In genomic region chr4:141420886-141421285, GRCm38 (mm10) we compare ENCODE assay signal across 19 mouse cellular contexts. TPM values are rescaled to one million over a fixed set of nuclear protein-coding genes. Genes with fewer than 3 reads are reported as not detected.
A peak's percentile ranks its signal among the peaks of the same experiment; 100 is the strongest.
DNase-seq lines count a peak whose midpoint lies in the region; ATAC-seq lines count a peak whose summit lies in the region.
"Had no signal": no experiment of that assay in that cellular context is flagged by ENCODE, and none has a peak within 500 bp of the region (broad histone marks: within the 10 kb centered on the region; RNA-seq: fewer than 3 reads in every experiment).

No protein-coding gene starts in this region.

- peak overlapping the region; percentile 70; the same call in 1 of the 2 replicates for H3K9ac ChIP-seq in heart, embryonic 11.5 days (ENCODE audit: low read depth, low read length)
- H3K9ac ChIP-seq in heart, embryonic 13.5 days, result peak overlapping the region; percentile 99
- H3K9ac ChIP-seq in heart, embryonic 16.5 days (ENCODE audit: low read length), result peak overlapping the region; percentile 98
- H3K9ac ChIP-seq in stomach, embryonic 14.5 days (replicated peaks; ENCODE audit: low read depth, low read length), result no peak overlapping the region
- H3K9ac ChIP-seq: hindbrain, embryonic 13.5 days; liver, postnatal 0 days; midbrain, embryonic 12.5 days had no signal

- 22% methylated on average over 9 of the region's 9 CpGs for WGBS in heart, embryonic 11.5 days (ENCODE audit: insufficient replicate concordance)
- WGBS in heart, embryonic 13.5 days, result 16% methylated on average over 9 of the region's 9 CpGs
- WGBS in heart, embryonic 16.5 days, result 21% methylated on average over 9 of the region's 9 CpGs
- 41% methylated on average over 9 of the region's 9 CpGs for WGBS in stomach, embryonic 14.5 days

- 0 out of 2 replicates have a peak, but pooled peaks cover 6% of the 10 kb centered on the region for H3K36me3 ChIP-seq in heart, embryonic 11.5 days (ENCODE audit: control insufficient read depth, insufficient read depth, low read length)
- peaks cover 20% of the 10 kb centered on the region for H3K36me3 ChIP-seq in heart, embryonic 13.5 days
- no peaks in the 10 kb centered on the region for H3K36me3 ChIP-seq in heart, embryonic 16.5 days (ENCODE audit: control insufficient read depth, insufficient read depth)
- H3K36me3 ChIP-seq in stomach, embryonic 14.5 days (ENCODE audit: control insufficient read depth, insufficient read depth, low read length), result no peaks in the 10 kb centered on the region
- H3K36me3 ChIP-seq: embryonic facial prominence, embryonic 13.5 days; hindbrain, embryonic 13.5 days; midbrain, embryonic 12.5 days had no signal

- H3K27ac ChIP-seq in heart, embryonic 11.5 days (ENCODE audit: low read depth, low read length), result peak overlapping the region; percentile 97
- H3K27ac ChIP-seq in heart, embryonic 13.5 days (replicated peaks), result peak overlapping the region; percentile 98
- peak overlapping the region; percentile 100 for H3K27ac ChIP-seq in heart, embryonic 16.5 days (ENCODE audit: low read length)
- H3K27ac ChIP-seq in stomach, embryonic 14.5 days (ENCODE audit: low read length), result peak overlapping the region; percentile 56; the same call in 1 of the 2 replicates
- H3K27ac ChIP-seq: embryonic facial prominence, embryonic 13.5 days; hindbrain, embryonic 13.5 days; midbrain, embryonic 12.5 days had no signal

- H3K27me3 ChIP-seq in heart, embryonic 11.5 days (ENCODE audit: control insufficient read depth, insufficient read depth, low read length), result no peaks in the 10 kb centered on the region
- H3K27me3 ChIP-seq in heart, embryonic 13.5 days (replicated peaks), result peaks cover 5% of the 10 kb centered on the region; the same call in 1 of the 2 replicates
- no peaks in the 10 kb centered on the region for H3K27me3 ChIP-seq in heart, embryonic 16.5 days (ENCODE audit: control insufficient read depth, insufficient read depth, low read length)
- H3K27me3 ChIP-seq in stomach, embryonic 14.5 days (ENCODE audit: control insufficient read depth, insufficient read depth, low read length), result no peaks in the 10 kb centered on the region

- peak overlapping the region; percentile 76 for H3K4me3 ChIP-seq in heart, embryonic 11.5 days (ENCODE audit: low read depth, low read length)
- peak overlapping the region; percentile 81 for H3K4me3 ChIP-seq in heart, embryonic 13.5 days
- peak overlapping the region; percentile 83 for H3K4me3 ChIP-seq in heart, embryonic 16.5 days (ENCODE audit: low read length)
- H3K4me3 ChIP-seq in stomach, embryonic 14.5 days (ENCODE audit: low read depth, low read length), result no peak overlapping the region
- H3K4me3 ChIP-seq: embryonic facial prominence, embryonic 13.5 days; hindbrain, embryonic 13.5 days; midbrain, embryonic 12.5 days had no signal

- H3K4me1 ChIP-seq in heart, embryonic 11.5 days (ENCODE audit: control insufficient read depth, insufficient read depth, low read length), result peaks cover 31% of the 10 kb centered on the region
- H3K4me1 ChIP-seq in heart, embryonic 13.5 days, result peaks cover 56% of the 10 kb centered on the region
- H3K4me1 ChIP-seq in heart, embryonic 16.5 days (ENCODE audit: control insufficient read depth, insufficient read depth, low read length), result peaks cover 25% of the 10 kb centered on the region
- peaks cover 24% of the 10 kb centered on the region for H3K4me1 ChIP-seq in stomach, embryonic 14.5 days (ENCODE audit: control insufficient read depth, insufficient read depth, low read length)

- peak overlapping the region; percentile 60 for H3K4me2 ChIP-seq in heart, embryonic 11.5 days
- peak overlapping the region; percentile 90 for H3K4me2 ChIP-seq in heart, embryonic 13.5 days
- peak overlapping the region; percentile 64 for H3K4me2 ChIP-seq in heart, embryonic 16.5 days (ENCODE audit: low read depth, low read length)
- H3K4me2 ChIP-seq in stomach, embryonic 14.5 days (replicated peaks; ENCODE audit: low read depth, low read length), result no peak overlapping the region
- H3K4me2 ChIP-seq: embryonic facial prominence, embryonic 13.5 days; hindbrain, embryonic 13.5 days; midbrain, embryonic 12.5 days had no signal

- ATAC-seq in heart, embryonic 11.5 days (replicated peaks; ENCODE audit: insufficient number of reproducible peaks, low FRiP score, low TSS enrichment), result no peak
- no peak for ATAC-seq in heart, embryonic 13.5 days (ENCODE audit: extremely low read depth, insufficient number of reproducible peaks, low FRiP score, low TSS enrichment)
- 0 out of 2 replicates have a peak, but pooled peaks have one; percentile 4 for ATAC-seq in heart, embryonic 16.5 days (replicated peaks; ENCODE audit: extremely low read depth, insufficient read depth, low FRiP score)
- ATAC-seq in stomach, embryonic 14.5 days (ENCODE audit: insufficient number of reproducible peaks, insufficient read depth, low FRiP score, low read depth), result no peak
- ATAC-seq: liver, postnatal 0 days had no signal

- no peak for DNase-seq in heart, adult 8-10 months (ENCODE audit: low spot score)
- DNase-seq in frontal cortex, postnatal 36 days (ENCODE audit: low spot score in 2 of 2), result no peak
- DNase-seq in lung, postnatal 14 days, result no peak
- DNase-seq: cerebellum, adult 9-10 months; kidney, adult 11 months; liver; liver, postnatal 0 days; thymus, adult 2 months had no signal

- H3K9me3 ChIP-seq in heart, embryonic 11.5 days (replicated peaks; ENCODE audit: control insufficient read depth, low read length), result no peaks in the 10 kb centered on the region
- H3K9me3 ChIP-seq in heart, embryonic 13.5 days, result no peaks in the 10 kb centered on the region
- H3K9me3 ChIP-seq in heart, embryonic 16.5 days (replicated peaks; ENCODE audit: control insufficient read depth, low read length), result no peaks in the 10 kb centered on the region
- H3K9me3 ChIP-seq in stomach, embryonic 14.5 days (ENCODE audit: control insufficient read depth, low read depth, low read length), result no peaks in the 10 kb centered on the region
- H3K9me3 ChIP-seq: embryonic facial prominence, embryonic 13.5 days; hindbrain, embryonic 13.5 days had no signal

RNA-seq across cellular contexts. Expression of gene Hspb7, which starts 0.3 kb away (rescaled TPM):
- 155 and 275 TPM in 2 replicates for polyA plus RNA-seq in heart, embryonic 11.5 days (2014; fragmentation: Nextera tagmentation; extraction: Ambion mirVana)
- 1,000 to 10,000 TPM; 1,512 to 1,942 (median 1,609) TPM for total RNA-seq in heart, adult 8-10 months (2022)
- 183 and 184 TPM in 2 replicates for polyA plus RNA-seq in heart, embryonic 13.5 days (2015; fragmentation: Nextera tagmentation; extraction: Ambion mirVana)
- polyA plus RNA-seq in heart, embryonic 16.5 days (2015; fragmentation: Nextera tagmentation; extraction: Ambion mirVana), result 224 and 293 TPM in 2 replicates
- 4.2 and 4.7 TPM in 2 replicates for polyA plus RNA-seq in stomach, embryonic 14.5 days (2014; fragmentation: Nextera tagmentation; extraction: Ambion mirVana)
- polyA plus RNA-seq: embryonic facial prominence, embryonic 13.5 days had no signal

RNA-seq across cellular contexts. Expression of gene Clcnkb, which starts 5.1 kb away (rescaled TPM):
- 0.90 and 1.0 TPM in 2 replicates for polyA plus RNA-seq in heart, embryonic 11.5 days (2014; fragmentation: Nextera tagmentation; extraction: Ambion mirVana)
- 1 to 10 TPM in 1 of 4 experiments, under 1 TPM in 3; 0.33 to 1.5 (median 0.59) TPM for total RNA-seq in heart, adult 8-10 months (2022)
- polyA plus RNA-seq in heart, embryonic 13.5 days (2015; fragmentation: Nextera tagmentation; extraction: Ambion mirVana), result 0.79 and 0.99 TPM in 2 replicates
- polyA plus RNA-seq in heart, embryonic 16.5 days (2015; fragmentation: Nextera tagmentation; extraction: Ambion mirVana), result 0.34 and 0.49 TPM in 2 replicates
- not detected in 2 replicates for polyA plus RNA-seq in stomach, embryonic 14.5 days (2014; fragmentation: Nextera tagmentation; extraction: Ambion mirVana)
- total RNA-seq: gastrocnemius, postnatal 25 days; layer of hippocampus, postnatal 10 days had no signal
- polyA plus RNA-seq: cortical plate, adult 2 months; embryonic facial prominence, embryonic 13.5 days; hindbrain, embryonic 13.5 days; liver, postnatal 0 days; midbrain, embryonic 12.5 days; neural tube, embryonic 14.5 days had no signal

RNA-seq across cellular contexts. Expression of gene Srarp, which starts 15.0 kb away (rescaled TPM):
- not detected in 2 replicates for polyA plus RNA-seq in heart, embryonic 11.5 days (2014; fragmentation: Nextera tagmentation; extraction: Ambion mirVana)
- total RNA-seq in heart, adult 8-10 months (2022), result 1 to 10 TPM in 1 of 4 experiments, under 1 TPM in 3; 0.82 to 1.5 (median 0.93) TPM
- not detected in 2 replicates for polyA plus RNA-seq in heart, embryonic 13.5 days (2015; fragmentation: Nextera tagmentation; extraction: Ambion mirVana)
- not detected in 2 replicates for polyA plus RNA-seq in heart, embryonic 16.5 days (2015; fragmentation: Nextera tagmentation; extraction: Ambion mirVana)
- polyA plus RNA-seq in stomach, embryonic 14.5 days (2014; fragmentation: Nextera tagmentation; extraction: Ambion mirVana), result not detected in 2 replicates
- polyA plus RNA-seq: embryonic facial prominence, embryonic 13.5 days; hindbrain, embryonic 13.5 days; liver, postnatal 0 days had no signal

RNA-seq across cellular contexts. Expression of gene Clcnka, which starts 22.4 kb away (rescaled TPM):
- 0.14 and 0.42 TPM in 2 replicates for polyA plus RNA-seq in heart, embryonic 11.5 days (2014; fragmentation: Nextera tagmentation; extraction: Ambion mirVana)
- total RNA-seq in heart, adult 8-10 months (2022), result not detected
- polyA plus RNA-seq in heart, embryonic 13.5 days (2015; fragmentation: Nextera tagmentation; extraction: Ambion mirVana), result 0.10 TPM in 1 of 2 replicates, not detected in the other
- polyA plus RNA-seq in heart, embryonic 16.5 days (2015; fragmentation: Nextera tagmentation; extraction: Ambion mirVana), result 0.11 TPM in 1 of 2 replicates, not detected in the other
- 0.16 TPM in 1 of 2 replicates, not detected in the other for polyA plus RNA-seq in stomach, embryonic 14.5 days (2014; fragmentation: Nextera tagmentation; extraction: Ambion mirVana)
- total RNA-seq: layer of hippocampus, postnatal 10 days had no signal
- polyA plus RNA-seq: cortical plate, adult 2 months; liver, postnatal 0 days; midbrain, embryonic 12.5 days had no signal

RNA-seq across cellular contexts. Expression of gene Zbtb17, which starts 23.6 kb away (rescaled TPM):
- 19.1 and 21.3 TPM in 2 replicates for polyA plus RNA-seq in heart, embryonic 11.5 days (2014; fragmentation: Nextera tagmentation; extraction: Ambion mirVana)
- total RNA-seq in heart, adult 8-10 months (2022), result 10 to 100 TPM; 24.8 to 28.4 (median 26.5) TPM
- 23.3 and 23.4 TPM in 2 replicates for polyA plus RNA-seq in heart, embryonic 13.5 days (2015; fragmentation: Nextera tagmentation; extraction: Ambion mirVana)
- polyA plus RNA-seq in heart, embryonic 16.5 days (2015; fragmentation: Nextera tagmentation; extraction: Ambion mirVana), result 22.2 and 26.1 TPM in 2 replicates
- polyA plus RNA-seq in stomach, embryonic 14.5 days (2014; fragmentation: Nextera tagmentation; extraction: Ambion mirVana), result 30.8 and 30.9 TPM in 2 replicates

Comparison
In these comparisons a context has a peak if more than half of its experiments do, and no peak if none do; other contexts are left out.
1. RNA of gene Hspb7, which starts 0.3 kb away (polyA plus RNA-seq): 224 to 293 TPM in heart, embryonic 16.5 days, 155 to 275 TPM in heart, embryonic 11.5 days and 183 to 184 TPM in heart, embryonic 13.5 days; 4.2 to 4.7 TPM in stomach, embryonic 14.5 days; every median in the first group is over 10 times any median in the second.
2. Peak in every context shown above with its lines, with median percentiles within 50 percentile points of each other: H3K27ac ChIP-seq.